Mouse (Mus musculus) lung, postnatal 0 days (tissue): ENCODE results near the gene Ppp2r5e.

Experiments
- CTCF ChIP-seq: IDR thresholded peaks from 2 replicates; pipeline ENCODE4 v1.5.1; 2016; ENCODE audit warnings: antibody characterized with exemption, mild to moderate bottlenecking
- EP300 ChIP-seq: IDR thresholded peaks from 2 replicates; pipeline ENCODE4 v1.6.1; 2016; ENCODE audit warnings: antibody characterized with exemption, mild to moderate bottlenecking, control low read depth

DNA sequence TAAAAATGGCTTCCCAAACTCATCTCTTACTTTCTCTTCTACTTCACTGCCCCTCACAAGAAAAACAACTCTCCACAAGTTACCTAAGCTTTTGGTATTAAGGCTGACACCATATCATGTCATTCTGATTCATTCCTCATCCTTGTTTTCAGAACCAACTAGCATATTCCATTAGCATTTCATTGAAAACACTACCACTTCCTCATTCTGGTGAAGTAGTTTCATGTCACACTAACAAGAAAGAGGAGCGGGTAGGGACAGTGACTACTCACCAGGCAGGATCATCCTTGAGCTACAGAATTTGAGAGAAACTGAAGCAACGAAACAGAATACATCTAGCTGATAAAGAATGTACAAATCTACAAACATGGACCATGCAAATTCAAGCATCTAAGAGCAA, 84.5 kb downstream of the Ppp2r5e start:
- no peak for TF ChIP-seq CTCF
- TF ChIP-seq EP300: no peak
